14 mouse cellular contexts compared by ENCODE assay signal in genomic region chr4:100283171-100283880, GRCm38 (mm10).
"Had no signal": no experiment of that assay in that cellular context is flagged by ENCODE, and none has a peak within 500 bp of the region (broad histone marks: within the 10 kb centered on the region; RNA-seq: fewer than 3 reads in every experiment).

No protein-coding gene starts in this region.

- H3K4me3 ChIP-seq: kidney, embryonic 15.5 days; limb, embryonic 15.5 days; liver, embryonic 12.5 days; midbrain, embryonic 12.5 days; neural tube, embryonic 13.5 days had no signal

- H3K9ac ChIP-seq: kidney, embryonic 15.5 days; limb, embryonic 15.5 days; liver, embryonic 12.5 days; midbrain, embryonic 12.5 days; neural tube, embryonic 13.5 days had no signal

- H3K27me3 ChIP-seq: kidney, embryonic 15.5 days; limb, embryonic 15.5 days; liver, embryonic 12.5 days; midbrain, embryonic 12.5 days; neural tube, embryonic 13.5 days had no signal

- H3K4me1 ChIP-seq: kidney, embryonic 15.5 days; limb, embryonic 15.5 days; liver, embryonic 12.5 days; midbrain, embryonic 12.5 days; neural tube, embryonic 13.5 days had no signal

- H3K4me2 ChIP-seq: kidney, embryonic 15.5 days; limb, embryonic 15.5 days; liver, embryonic 12.5 days; midbrain, embryonic 12.5 days; neural tube, embryonic 13.5 days had no signal

- DNase-seq: kidney, adult 2 months; kidney, postnatal 25 days; layer of hippocampus, adult 9-11 months; layer of hippocampus, postnatal 36 days; lung, postnatal 14 days; retina, postnatal 1 day; right cerebral cortex, postnatal 4 days; spleen, adult 18-20 months had no signal

- H3K9me3 ChIP-seq: kidney, embryonic 15.5 days; limb, embryonic 15.5 days; liver, embryonic 12.5 days; midbrain, embryonic 12.5 days; neural tube, embryonic 13.5 days had no signal

- H3K36me3 ChIP-seq: kidney, embryonic 15.5 days; limb, embryonic 15.5 days; liver, embryonic 12.5 days; midbrain, embryonic 12.5 days; neural tube, embryonic 13.5 days had no signal

- H3K27ac ChIP-seq: kidney, embryonic 15.5 days; limb, embryonic 15.5 days; liver, embryonic 12.5 days; midbrain, embryonic 12.5 days; neural tube, embryonic 13.5 days had no signal

- ATAC-seq: liver, embryonic 12.5 days; midbrain, embryonic 16.5 days had no signal
